Mouse (Mus musculus): ENCODE results near the gene Mtmr10.

The Mtmr10 gene

GRCm38 (mm10) chr7:64373147-64373829 lies 85.8 kb downstream of the Mtmr10 start:
- Histone ChIP-seq H3K36me3 (ENCODE audit: control insufficient read depth, insufficient read depth, low read length, poor library complexity, severe bottlenecking) (peaks cover 6% of the 10 kb centered on the region), H3K27me3 (ENCODE audit: control insufficient read depth, insufficient read depth, low read length, poor library complexity, severe bottlenecking) (no peaks in the 10 kb centered on the region)
- peak; percentile 44 for DNase-seq (ENCODE audit: low read depth, low spot score)

DNA sequence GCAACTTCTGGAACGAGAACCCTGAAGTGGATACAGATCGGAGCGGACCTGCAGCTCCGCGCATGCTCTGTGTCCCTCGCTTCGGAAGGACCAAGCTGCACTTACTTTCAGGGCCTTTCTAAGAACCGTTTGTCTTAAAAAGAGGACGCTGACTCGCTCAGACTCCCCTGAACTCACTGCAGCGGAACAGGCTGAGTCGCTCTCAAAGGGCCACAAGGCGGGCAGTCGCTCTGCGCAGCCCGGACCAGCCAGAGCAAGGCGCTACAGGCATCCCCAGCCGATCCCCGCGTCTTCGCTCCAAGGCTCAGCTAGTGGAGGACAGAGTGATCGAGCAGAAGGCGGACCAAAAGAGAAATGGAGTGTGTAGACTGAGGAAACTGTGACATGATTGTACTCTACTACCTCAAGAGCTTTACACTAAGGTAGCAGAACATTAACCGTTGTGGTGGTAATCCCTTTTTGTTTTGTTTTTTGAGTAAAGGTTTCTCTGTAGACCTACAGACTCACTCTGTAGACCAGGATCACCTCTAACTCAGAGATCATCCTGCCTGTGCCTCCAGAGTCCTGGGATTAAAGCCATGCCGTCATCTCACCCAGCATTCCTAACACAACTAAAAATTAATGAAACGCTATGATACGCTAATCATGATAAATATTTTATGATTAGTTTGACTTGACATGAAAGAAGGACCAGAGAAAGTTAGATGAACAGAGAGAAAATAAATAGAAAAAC lies 86.5 kb downstream of the Mtmr10 start, which contains the start of gene Fan1:
Gene Fan1 (minus strand): TSS at position 266 of the 733 bp plus-strand sequence.
- Histone ChIP-seq H3K36me3 (ENCODE audit: control insufficient read depth, insufficient read depth, low read length, poor library complexity, severe bottlenecking) (peaks cover 6% of the 10 kb centered on the region), H3K27me3 (ENCODE audit: control insufficient read depth, insufficient read depth, low read length, poor library complexity, severe bottlenecking) (no peaks in the 10 kb centered on the region)
- peak; percentile 92 for DNase-seq (ENCODE audit: low read depth, low spot score)
